Mouse (Mus musculus) kidney, embryonic 15.5 days (tissue): ENCODE measurements at regions not wholly inside any gene's neighbourhood (a gene's known extent, or its start where the extent isn't known, plus 50 kb on each side); places are given as distances from the start of the nearest gene placed in this dataset.

ENCODE experiments used
- ATAC-seq: fragments of 200-750 bp; cut with Nextera tagmentation; replicated peaks from 2 replicates; pipeline ENCODE4 v1.8.0; 2017; ENCODE audit warnings: moderate TSS enrichment; ENCODE audit not compliant: low FRiP score
- H3K27ac ChIP-seq: fragments of 300-500 bp; sonication (generic); 2 replicates; pipeline ENCODE4 v1.5.1; 2015; ENCODE audit warnings: mild to moderate bottlenecking, inconsistent platforms
- H3K27me3 ChIP-seq: fragments of 300-500 bp; sonication (generic); 2 replicates; pipeline ENCODE4 v1.6.1; 2015; ENCODE audit warnings: inconsistent platforms
- H3K36me3 ChIP-seq: fragments of 300-500 bp; sonication (generic); 2 replicates; pipeline ENCODE4 v1.6.1; 2015; ENCODE audit warnings: inconsistent platforms
- H3K4me1 ChIP-seq: fragments of 300-500 bp; sonication (generic); 2 replicates; pipeline ENCODE4 v1.6.1; 2015; ENCODE audit warnings: inconsistent platforms
- H3K4me2 ChIP-seq: fragments of 300-500 bp; sonication (generic); 2 replicates; pipeline ENCODE4 v1.6.1; 2015; ENCODE audit warnings: moderate library complexity, mild to moderate bottlenecking, inconsistent platforms
- H3K4me3 ChIP-seq: fragments of 300-500 bp; sonication (generic); replicated peaks from 2 replicates; pipeline ENCODE4 v1.5.1; 2015; ENCODE audit warnings: mild to moderate bottlenecking, inconsistent platforms
- H3K9ac ChIP-seq: fragments of 300-500 bp; sonication (generic); 2 replicates; pipeline ENCODE4 v1.6.1; 2015; ENCODE audit warnings: mild to moderate bottlenecking, inconsistent platforms
- H3K9me3 ChIP-seq: fragments of 300-500 bp; sonication (generic); replicated peaks from 2 replicates; pipeline ENCODE4 v1.6.1; 2016; ENCODE audit warnings: inconsistent platforms
- WGBS: fragments of 180-500 bp; shearing (Covaris S2); methylation state at CpG from one replicate; pipeline ENCODE4 v1.1.7; 2015; ENCODE audit warnings: mixed read lengths; 5-methylcytosine and 5-hydroxymethylcytosine counted together

GRCm38 (mm10) chr15:87332441-87332840 is 211.7 kb upstream of the Fam19a5 start:
- Histone ChIP-seq H3K27me3 (no peaks in the 10 kb centered on the region), H3K27ac (no peak overlapping the region), H3K9ac (no peak overlapping the region), H3K4me2 (no peak overlapping the region), H3K9me3 (no peaks in the 10 kb centered on the region), H3K36me3 (no peaks in the 10 kb centered on the region), H3K4me3 (no peak overlapping the region), H3K4me1 (no peaks in the 10 kb centered on the region)
- 82% methylated on average over 3 of the region's 3 CpGs for WGBS
- no peak for ATAC-seq

- Histone ChIP-seq H3K36me3 (no peaks in the 10 kb centered on the region), H3K9me3 (no peaks in the 10 kb centered on the region), H3K27ac (no peak overlapping the region), H3K4me2 (no peak overlapping the region), H3K27me3 (no peaks in the 10 kb centered on the region), H3K9ac (no peak overlapping the region), H3K4me1 (no peaks in the 10 kb centered on the region), H3K4me3 (no peak overlapping the region)
- 90% methylated on average over 4 of the region's 4 CpGs for WGBS
- no peak for ATAC-seq
These were observed 210.6 kb upstream of the Fam19a5 start for GRCm38 (mm10) chr15:87333527-87333926.

- Histone ChIP-seq H3K36me3 (no peaks in the 10 kb centered on the region), H3K9me3 (no peaks in the 10 kb centered on the region), H3K9ac (no peak overlapping the region), H3K4me3 (no peak overlapping the region), H3K4me2 (no peak overlapping the region), H3K27me3 (no peaks in the 10 kb centered on the region), H3K4me1 (no peaks in the 10 kb centered on the region), H3K27ac (no peak overlapping the region)
- WGBS: 78% methylated on average over 4 of the region's 4 CpGs
- no peak for ATAC-seq
These were observed 209.7 kb upstream of the Fam19a5 start for GRCm38 (mm10) chr15:87334430-87334829.

- Histone ChIP-seq H3K9me3 (no peaks in the 10 kb centered on the region), H3K4me3 (no peak overlapping the region), H3K27me3 (no peaks in the 10 kb centered on the region), H3K4me1 (no peaks in the 10 kb centered on the region), H3K27ac (no peak overlapping the region), H3K36me3 (no peaks in the 10 kb centered on the region), H3K4me2 (no peak overlapping the region), H3K9ac (no peak overlapping the region)
- ATAC-seq: no peak
- 84% methylated on average over 4 of the region's 4 CpGs for WGBS
These were observed 208.8 kb upstream of the Fam19a5 start for GRCm38 (mm10) chr15:87335324-87335723.

GRCm38 (mm10) chr15:87335737-87336136 is 208.4 kb upstream of the Fam19a5 start:
- no peak overlapping the region for H3K4me2 ChIP-seq
- no peak overlapping the region for H3K27ac ChIP-seq
- H3K9me3 ChIP-seq: no peaks in the 10 kb centered on the region
- 97% methylated on average over 11 of the region's 11 CpGs for WGBS
- H3K4me3 ChIP-seq: no peak overlapping the region
- no peaks in the 10 kb centered on the region for H3K36me3 ChIP-seq
- no peaks in the 10 kb centered on the region for H3K4me1 ChIP-seq
- no peak for ATAC-seq
- H3K27me3 ChIP-seq: no peaks in the 10 kb centered on the region
- H3K9ac ChIP-seq: no peak overlapping the region

- Histone ChIP-seq H3K9me3 (no peaks in the 10 kb centered on the region), H3K36me3 (no peaks in the 10 kb centered on the region), H3K27me3 (no peaks in the 10 kb centered on the region), H3K27ac (no peak overlapping the region), H3K4me2 (no peak overlapping the region), H3K4me1 (no peaks in the 10 kb centered on the region), H3K4me3 (no peak overlapping the region), H3K9ac (no peak overlapping the region)
- no peak for ATAC-seq
- WGBS: 63% methylated on average over 3 of the region's 3 CpGs
These were observed 204.2 kb upstream of the Fam19a5 start for GRCm38 (mm10) chr15:87339904-87340303.

- no peak overlapping the region for H3K4me2 ChIP-seq
- H3K9ac ChIP-seq: no peak overlapping the region
- H3K27me3 ChIP-seq: no peaks in the 10 kb centered on the region
- WGBS: 86% methylated on average over 1 of the region's 1 CpGs
- no peak overlapping the region for H3K4me3 ChIP-seq
- no peak for ATAC-seq
- no peaks in the 10 kb centered on the region for H3K4me1 ChIP-seq
- no peak overlapping the region for H3K27ac ChIP-seq
- H3K9me3 ChIP-seq: no peaks in the 10 kb centered on the region
- H3K36me3 ChIP-seq: no peaks in the 10 kb centered on the region
These were observed 201.4 kb upstream of the Fam19a5 start for GRCm38 (mm10) chr15:87342656-87343055.

GRCm38 (mm10) chr15:87345826-87346225 is 198.3 kb upstream of the Fam19a5 start:
- Histone ChIP-seq H3K9ac (no peak overlapping the region), H3K27ac (no peak overlapping the region), H3K4me1 (no peaks in the 10 kb centered on the region), H3K4me2 (no peak overlapping the region), H3K27me3 (0 out of 2 replicates have a peak, but pooled peaks cover 8% of the 10 kb centered on the region), H3K9me3 (no peaks in the 10 kb centered on the region), H3K36me3 (no peaks in the 10 kb centered on the region), H3K4me3 (no peak overlapping the region)
- ATAC-seq: no peak
- WGBS: 71% methylated on average over 3 of the region's 3 CpGs

GRCm38 (mm10) chr15:87349533-87350247 is 194.4 kb upstream of the Fam19a5 start:
- Histone ChIP-seq H3K9me3 (no peaks in the 10 kb centered on the region), H3K9ac (no peak overlapping the region), H3K36me3 (no peaks in the 10 kb centered on the region), H3K4me2 (no peak overlapping the region), H3K27me3 (0 out of 2 replicates have a peak, but pooled peaks cover 15% of the 10 kb centered on the region), H3K4me1 (no peaks in the 10 kb centered on the region), H3K4me3 (no peak overlapping the region), H3K27ac (no peak overlapping the region)
- 52% methylated on average over 11 of the region's 11 CpGs for whole genome bisulfite sequencing
- no peak for ATAC-seq

GRCm38 (mm10) chr15:87352812-87353211 is 191.3 kb upstream of the Fam19a5 start:
- Histone ChIP-seq H3K9me3 (no peaks in the 10 kb centered on the region), H3K27me3 (0 out of 2 replicates have a peak, but pooled peaks cover 16% of the 10 kb centered on the region), H3K4me3 (no peak overlapping the region), H3K4me1 (no peaks in the 10 kb centered on the region), H3K9ac (no peak overlapping the region), H3K36me3 (no peaks in the 10 kb centered on the region), H3K27ac (no peak overlapping the region), H3K4me2 (no peak overlapping the region)
- WGBS: 79% methylated on average over 8 of the region's 8 CpGs
- no peak for ATAC-seq

- no peak overlapping the region for H3K4me2 ChIP-seq
- H3K9ac ChIP-seq: no peak overlapping the region
- H3K4me3 ChIP-seq: no peak overlapping the region
- no peaks in the 10 kb centered on the region for H3K4me1 ChIP-seq
- no peak overlapping the region for H3K27ac ChIP-seq
- H3K36me3 ChIP-seq: no peaks in the 10 kb centered on the region
- 0 out of 2 replicates have a peak, but pooled peaks cover 21% of the 10 kb centered on the region for H3K27me3 ChIP-seq
- WGBS: 82% methylated on average over 11 of the region's 11 CpGs
- no peak for ATAC-seq
- no peaks in the 10 kb centered on the region for H3K9me3 ChIP-seq
These were observed 190.2 kb upstream of the Fam19a5 start for GRCm38 (mm10) chr15:87353886-87354285.

GRCm38 (mm10) chr15:87360457-87360856 is 183.6 kb upstream of the Fam19a5 start:
- WGBS: 68% methylated on average over 3 of the region's 3 CpGs
- H3K4me2 ChIP-seq: no peak overlapping the region
- no peak overlapping the region for H3K27ac ChIP-seq
- no peaks in the 10 kb centered on the region; the same call in 1 of the 2 replicates for H3K9me3 ChIP-seq
- H3K36me3 ChIP-seq: no peaks in the 10 kb centered on the region
- ATAC-seq: no peak
- no peak overlapping the region for H3K9ac ChIP-seq
- peaks cover 13% of the 10 kb centered on the region; the same call in 1 of the 2 replicates for H3K27me3 ChIP-seq
- H3K4me1 ChIP-seq: no peaks in the 10 kb centered on the region
- H3K4me3 ChIP-seq: no peak overlapping the region
